Mouse (Mus musculus) G1E (cell line): ENCODE measurements around the gene Setd6. TPM values are rescaled to one million over a fixed set of nuclear protein-coding genes. Genes with fewer than 3 reads are reported as not detected.
A peak's percentile ranks its signal among the peaks of the same experiment; 100 is the strongest.

Source experiments
- ATAC-seq: 2 replicates; pipeline ENCODE4 v1.8.0; 2016; ENCODE audit warnings: mild to moderate bottlenecking; ENCODE audit not compliant: insufficient number of reproducible peaks, poor library complexity, low FRiP score, severe bottlenecking; ENCODE audit errors: extremely low read depth
- DNase-seq: peaks from one replicate; pipeline ENCODE4 v3.0.0; 2012; ENCODE audit warnings: low spot score
- H3K27me3 ChIP-seq: 2 replicates; pipeline ENCODE4 v1.6.1; 2012; ENCODE audit warnings: mild to moderate bottlenecking, low read length, inconsistent platforms; ENCODE audit not compliant: insufficient read depth
- H3K36me3 ChIP-seq: replicated peaks from 2 replicates; pipeline ENCODE3; 2012; ENCODE audit warnings: mild to moderate bottlenecking, inconsistent platforms
- H3K4me1 ChIP-seq: 2 replicates; pipeline ENCODE4 v1.6.1; 2012; ENCODE audit warnings: low read depth, low read length, inconsistent platforms, mixed read lengths; ENCODE audit not compliant: insufficient read depth
- H3K4me3 ChIP-seq: 2 replicates; pipeline ENCODE4 v1.5.1; 2012; ENCODE audit warnings: low read depth, mild to moderate bottlenecking, inconsistent platforms, low read length, moderate library complexity, mixed read lengths
- H3K9me3 ChIP-seq: replicated peaks from 2 replicates; pipeline ENCODE4 v1.6.1; 2012; ENCODE audit warnings: inconsistent platforms
- CTCF ChIP-seq: IDR thresholded peaks from 2 replicates; pipeline ENCODE4 v1.5.1; 2012; ENCODE audit warnings: low read depth, low read length, inconsistent platforms, mixed read lengths
- GATA1 ChIP-seq: IDR thresholded peaks from 2 replicates; pipeline ENCODE4 v1.6.1; 2012; ENCODE audit warnings: borderline replicate concordance, low read length, inconsistent platforms, mixed read lengths
- GATA2 ChIP-seq: IDR thresholded peaks from 2 replicates; pipeline ENCODE4 v1.6.1; 2012; ENCODE audit warnings: low read depth, low read length, inconsistent platforms, borderline replicate concordance
- POLR2AphosphoS5 ChIP-seq: IDR thresholded peaks from 2 replicates; pipeline ENCODE4 v1.6.1; 2012; ENCODE audit warnings: low read depth, low read length, inconsistent platforms; ENCODE audit not compliant: insufficient replicate concordance
- TAL1 ChIP-seq: conservative IDR thresholded peaks from 2 replicates; pipeline ENCODE4 v1.6.1; 2012; ENCODE audit warnings: low read depth, low read length, inconsistent platforms, mixed read lengths
- polyA plus RNA-seq: library from polyadenylated mRNA; stranded (reverse); fragments of >175 nt; gene quantifications from 2 replicates; pipeline ENCODE4 v1.2.3, GENCODE M21; 2012
- total RNA-seq, 2 experiments: library from RNA; stranded (forward) in 1 of 2; stranded (reverse) in 1 of 2; fragments of 200-1000 nt in 1 of 2; fragments of >200 nt in 1 of 2; fragmentation: Nextera tagmentation in 1 of 2; gene quantifications; 2 replicates each; pipeline ENCODE4 v1.2.3; 2014 to 2017

Gene Setd6
- total and polyA plus RNA-seq, 3 experiments: 14.9 to 48.5 (median 48.3) TPM

- peak overlapping the region; percentile 98 for H3K4me3 ChIP-seq
- TF ChIP-seq TAL1 (no peak), POLR2AphosphoS5 (no peak), GATA1 (no peak), CTCF (no peak), GATA2 (no peak)
- peaks cover 38% of the 10 kb centered on the region for H3K36me3 ChIP-seq
- peaks cover 11% of the 10 kb centered on the region for H3K27me3 ChIP-seq
- H3K4me1 ChIP-seq: peaks cover 63% of the 10 kb centered on the region
- H3K9me3 ChIP-seq: no peaks in the 10 kb centered on the region
- no peak for DNase-seq
- no peak for ATAC-seq
These were observed 756 bp upstream of the Setd6 start for GRCm38 (mm10) chr8:95714837-95715413.

GRCm38 (mm10) chr8:95716546-95717335, 1.1 kb downstream of the Setd6 start:
- peaks cover 54% of the 10 kb centered on the region for H3K36me3 ChIP-seq
- H3K4me1 ChIP-seq: peaks cover 57% of the 10 kb centered on the region
- TF ChIP-seq TAL1 (no peak), GATA2 (no peak), GATA1 (no peak), CTCF (no peak), POLR2AphosphoS5 (0 out of 2 replicates have a peak, but pooled peaks have one; percentile 33)
- DNase-seq: no peak
- no peak for ATAC-seq
- peaks cover 4% of the 10 kb centered on the region; the same call in 1 of the 2 replicates for H3K27me3 ChIP-seq
- H3K9me3 ChIP-seq: no peaks in the 10 kb centered on the region
- peak overlapping the region; percentile 98 for H3K4me3 ChIP-seq

- DNase-seq: no peak
- ATAC-seq: no peak
- no peaks in the 10 kb centered on the region for H3K4me1 ChIP-seq
- H3K9me3 ChIP-seq: no peaks in the 10 kb centered on the region
- H3K36me3 ChIP-seq: peaks cover 91% of the 10 kb centered on the region
- TF ChIP-seq TAL1 (no peak), CTCF (no peak), POLR2AphosphoS5 (no peak), GATA2 (no peak), GATA1 (no peak)
- no peaks in the 10 kb centered on the region for H3K27me3 ChIP-seq
- H3K4me3 ChIP-seq: no peak overlapping the region
These were observed 11.9 kb downstream of the Setd6 start for GRCm38 (mm10) chr8:95727625-95728024.

GRCm38 (mm10) chr8:95738596-95738995, 22.9 kb downstream of the Setd6 start:
- no peak for ATAC-seq

GRCm38 (mm10) chr8:95741732-95742131, 26.1 kb downstream of the Setd6 start:
- ATAC-seq (no peak), DNase-seq (no peak)
- no peaks in the 10 kb centered on the region for H3K4me1 ChIP-seq
- TF ChIP-seq GATA1 (no peak), POLR2AphosphoS5 (no peak), CTCF (no peak), GATA2 (no peak)
- H3K4me3 ChIP-seq: no peak overlapping the region
- H3K9me3 ChIP-seq: no peaks in the 10 kb centered on the region
- no peaks in the 10 kb centered on the region for H3K27me3 ChIP-seq
- peaks cover 96% of the 10 kb centered on the region for H3K36me3 ChIP-seq

More at GRCm38 (mm10) chr8:95738596-95738995, 22.9 kb downstream of the Setd6 start:
- H3K4me1 ChIP-seq: no peaks in the 10 kb centered on the region
- H3K4me3 ChIP-seq: no peak overlapping the region
- H3K27me3 ChIP-seq: no peaks in the 10 kb centered on the region
- no peaks in the 10 kb centered on the region for H3K9me3 ChIP-seq
- H3K36me3 ChIP-seq: peaks cover 95% of the 10 kb centered on the region
- TF ChIP-seq GATA2: no peak
- no peak for TF ChIP-seq GATA1
- no peak for TF ChIP-seq POLR2AphosphoS5
- no peak for TF ChIP-seq CTCF
- TF ChIP-seq TAL1: no peak
- DNase-seq: no peak

GRCm38 (mm10) chr8:95748028-95748427, 32.3 kb downstream of the Setd6 start:
- H3K4me1 ChIP-seq: peaks cover 4% of the 10 kb centered on the region; the same call in 1 of the 2 replicates
- H3K9me3 ChIP-seq: no peaks in the 10 kb centered on the region
- DNase-seq (no peak), ATAC-seq (no peak)
- no peak for TF ChIP-seq TAL1
- no peak for TF ChIP-seq POLR2AphosphoS5
- TF ChIP-seq GATA1: no peak
- no peak for TF ChIP-seq CTCF
- TF ChIP-seq GATA2: no peak
- peaks cover 96% of the 10 kb centered on the region for H3K36me3 ChIP-seq
- H3K27me3 ChIP-seq: no peaks in the 10 kb centered on the region
- H3K4me3 ChIP-seq: no peak overlapping the region
